ENCODE assay signal across 11 mouse cellular contexts in genomic region chr3:7669956-7670355, GRCm38 (mm10).
"Had no signal": no experiment of that assay in that cellular context is flagged by ENCODE, and none has a peak within 500 bp of the region (broad histone marks: within the 10 kb centered on the region; RNA-seq: fewer than 3 reads in every experiment).

No protein-coding gene starts in this region.

- DNase-seq: kidney, adult 9 months; kidney, postnatal 4 days; liver, embryonic 13.5 days; liver, postnatal 0 days; lung, postnatal 36 days; right cerebral cortex, postnatal 14 days had no signal

- H3K27ac ChIP-seq: kidney, postnatal 0 days; layer of hippocampus, adult 2 months; limb, embryonic 10.5 days; liver, embryonic 13.5 days; midbrain, embryonic 13.5 days; stomach, embryonic 15.5 days had no signal

- H3K27me3 ChIP-seq: liver, embryonic 13.5 days; midbrain, embryonic 13.5 days; stomach, embryonic 15.5 days had no signal

- H3K4me1 ChIP-seq: limb, embryonic 10.5 days; liver, embryonic 13.5 days; midbrain, embryonic 13.5 days; stomach, embryonic 15.5 days had no signal

- H3K4me3 ChIP-seq: layer of hippocampus, adult 2 months; limb, embryonic 10.5 days; liver, embryonic 13.5 days; midbrain, embryonic 13.5 days; stomach, embryonic 15.5 days had no signal

- H3K36me3 ChIP-seq: limb, embryonic 10.5 days; liver, embryonic 13.5 days; midbrain, embryonic 13.5 days; stomach, embryonic 15.5 days had no signal

- H3K9ac ChIP-seq: liver, embryonic 13.5 days; liver, postnatal 0 days; midbrain, embryonic 13.5 days; stomach, embryonic 15.5 days had no signal
